Mouse (Mus musculus) cerebellum, adult 11-12 months (tissue): ENCODE data around the gene Nf1.

Source experiments
- DNase-seq: peaks from one replicate; pipeline ENCODE4 v3.0.0; 2022

The Nf1 gene

DNA sequence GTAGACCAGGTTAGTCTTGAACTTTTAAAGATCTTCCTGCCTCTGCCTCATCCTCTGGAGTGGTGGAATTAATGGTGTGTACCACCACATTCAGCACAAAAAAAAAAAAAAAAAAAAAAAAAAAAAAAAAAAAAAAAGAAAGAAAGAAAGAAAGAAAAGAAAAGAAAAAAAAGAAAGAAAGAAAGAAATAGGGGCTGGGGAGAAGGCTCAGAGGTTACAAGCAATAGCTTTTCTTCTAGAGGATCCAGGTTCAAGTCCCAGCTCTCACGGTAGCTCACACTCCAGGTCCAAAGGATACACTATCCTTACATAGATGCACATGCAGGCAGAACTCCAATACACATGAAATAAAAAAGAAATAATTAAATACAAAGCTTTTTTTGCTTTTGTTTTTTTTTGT lies 9.9 kb upstream of the Nf1 start:
- DNase-seq = no peak

DNA sequence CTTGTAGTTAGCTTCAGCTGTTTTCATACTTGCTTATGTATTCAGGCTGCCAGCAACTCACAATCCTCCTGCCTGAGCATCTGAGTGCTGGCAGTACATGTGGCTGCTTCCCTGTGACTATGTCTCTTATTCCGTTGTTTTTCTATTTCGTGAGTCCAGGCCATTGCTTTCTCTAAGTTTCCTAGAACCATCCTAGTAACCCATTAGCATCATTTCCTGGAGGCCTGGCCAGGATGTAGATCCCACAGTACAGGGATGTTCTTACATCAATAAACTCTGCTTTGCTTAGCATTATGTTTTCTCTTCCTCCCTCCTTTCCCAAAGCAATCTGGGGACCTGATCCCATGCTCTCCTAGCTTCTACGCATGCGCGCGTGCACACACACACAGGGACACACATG lies 4.4 kb upstream of the Nf1 start:
- DNase-seq = no peak

DNA sequence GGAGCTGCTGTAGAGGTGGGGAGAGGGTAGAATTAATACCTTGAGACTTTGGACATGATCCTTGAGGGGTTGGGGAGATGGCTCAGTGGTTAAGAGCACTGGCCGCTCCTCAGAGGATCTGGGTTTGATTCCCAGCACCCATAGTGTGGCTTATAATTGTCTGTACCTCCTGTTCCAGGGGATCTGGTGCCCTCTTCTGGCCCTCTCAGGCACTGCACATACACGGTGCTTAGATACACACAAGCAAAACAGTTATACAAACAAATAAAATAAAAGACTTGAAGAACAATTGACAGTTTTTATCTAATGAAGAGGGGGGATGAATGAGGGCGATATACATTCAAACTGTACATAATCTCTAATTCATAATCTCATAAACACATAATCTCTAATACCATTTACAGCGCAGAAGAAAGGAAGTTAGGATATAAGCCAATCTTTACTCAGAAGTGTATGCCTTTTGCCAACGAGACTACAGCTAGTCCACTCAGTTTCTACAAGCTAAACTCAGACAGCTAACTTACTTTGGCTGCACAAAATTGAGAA lies 2.7 kb upstream of the Nf1 start:
- DNase-seq = no peak

DNA sequence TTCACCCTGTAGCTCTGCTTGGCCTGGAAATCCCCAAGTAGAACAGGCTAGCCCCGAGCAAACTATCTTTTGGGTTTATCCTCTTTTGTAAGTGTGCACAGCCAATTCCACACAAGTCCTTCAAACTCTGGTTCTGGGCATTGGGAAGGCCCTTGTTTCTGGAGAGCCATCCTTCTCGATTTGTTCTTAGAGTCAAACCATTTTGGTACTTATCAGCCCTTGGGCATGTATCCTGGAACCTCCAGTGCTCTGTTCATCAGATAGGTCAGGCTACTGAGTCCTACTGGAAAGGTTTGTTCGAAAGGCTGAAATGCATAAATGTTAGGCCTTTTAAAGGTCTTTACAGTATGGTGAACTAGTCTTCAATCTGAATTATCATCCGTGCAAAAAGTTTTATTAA lies 872 bp upstream of the Nf1 start:
- peak; percentile 7 for DNase-seq

DNA sequence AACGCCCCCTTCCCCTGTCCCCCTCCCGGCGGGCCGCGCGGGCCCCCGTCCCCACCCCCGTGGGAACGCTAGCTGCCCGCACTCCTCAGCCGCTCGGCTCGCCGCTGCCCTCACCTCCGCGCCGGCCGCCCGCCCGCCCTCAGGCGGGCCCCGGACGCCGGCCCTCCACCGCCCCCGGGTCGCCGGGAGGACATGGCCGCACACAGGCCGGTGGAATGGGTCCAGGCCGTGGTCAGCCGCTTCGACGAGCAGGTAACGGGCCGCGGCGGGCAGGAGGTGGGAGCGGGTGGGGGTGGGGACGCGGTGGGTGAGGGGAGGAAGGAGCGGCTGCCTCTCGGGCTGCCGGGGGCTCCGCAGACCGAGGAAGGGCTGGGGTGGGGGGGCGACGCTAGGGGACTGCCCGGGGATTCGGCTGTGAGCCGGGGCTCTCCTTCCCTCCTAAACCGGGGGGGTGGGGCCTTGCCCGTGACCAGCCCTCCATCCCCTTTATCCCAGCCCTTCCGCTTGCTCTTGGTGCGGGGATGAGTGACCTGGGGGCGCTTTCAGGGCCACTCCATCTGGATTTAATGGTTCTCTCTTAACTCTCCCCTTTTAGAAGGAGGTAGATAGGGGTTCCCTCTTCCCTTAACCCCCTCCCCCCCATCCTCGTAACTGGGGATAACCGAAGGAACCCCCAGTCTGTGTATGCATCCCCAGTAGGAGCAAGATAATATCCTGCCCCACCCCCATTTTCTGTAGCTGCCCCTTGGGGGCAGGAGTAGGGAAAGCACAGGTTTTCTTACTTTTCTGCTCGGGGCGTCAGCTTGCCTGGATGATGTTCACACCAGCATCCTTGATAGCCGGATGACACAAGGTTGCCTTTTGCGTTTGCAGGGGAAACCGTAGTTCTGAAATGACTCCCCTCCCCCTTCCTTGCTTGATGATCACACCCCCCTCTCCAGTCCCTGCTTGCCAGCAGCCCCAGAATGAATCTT lies 602 bp downstream of the Nf1 start:
- peak; percentile 48 for DNase-seq

DNA sequence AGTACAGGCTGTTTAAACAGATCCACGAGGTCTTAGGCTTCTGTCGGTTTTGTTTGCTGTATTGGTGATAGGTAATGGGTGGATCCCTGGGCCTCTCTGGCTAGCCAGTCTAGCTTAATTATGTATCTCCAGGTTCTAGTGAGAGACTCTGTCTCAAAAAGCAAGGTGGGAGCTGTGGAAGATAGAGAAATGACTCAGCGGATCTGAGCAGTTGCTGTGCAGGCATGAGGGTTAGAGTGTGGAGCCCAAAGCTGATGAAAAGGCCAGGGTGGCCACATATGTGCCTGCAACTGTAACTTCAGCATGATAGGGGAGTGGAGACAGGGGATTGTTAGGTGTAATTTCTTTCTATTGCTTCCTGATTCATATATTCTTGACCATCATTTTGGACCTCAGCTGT lies 17.5 kb downstream of the Nf1 start:
- no peak for DNase-seq

DNA sequence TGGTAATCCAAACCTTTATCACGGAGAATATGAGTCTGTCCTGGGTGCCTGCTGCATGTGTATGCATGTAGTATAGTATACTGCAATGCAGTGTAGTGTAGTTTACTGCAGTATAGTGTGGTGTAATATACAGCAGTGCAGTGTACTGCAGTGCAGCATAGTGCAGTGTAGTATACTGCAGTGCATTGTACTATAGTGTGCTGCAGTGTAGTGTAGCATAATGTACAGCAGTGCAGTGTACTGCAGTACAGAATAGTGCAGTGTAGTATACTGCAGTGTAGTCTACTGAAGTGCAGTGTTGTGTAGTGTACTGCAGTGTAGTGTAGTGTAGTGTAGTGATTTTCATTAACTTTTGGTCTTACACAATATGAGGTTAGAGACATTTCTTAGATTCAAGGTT lies 17.9 kb downstream of the Nf1 start:
- no peak for DNase-seq

DNA sequence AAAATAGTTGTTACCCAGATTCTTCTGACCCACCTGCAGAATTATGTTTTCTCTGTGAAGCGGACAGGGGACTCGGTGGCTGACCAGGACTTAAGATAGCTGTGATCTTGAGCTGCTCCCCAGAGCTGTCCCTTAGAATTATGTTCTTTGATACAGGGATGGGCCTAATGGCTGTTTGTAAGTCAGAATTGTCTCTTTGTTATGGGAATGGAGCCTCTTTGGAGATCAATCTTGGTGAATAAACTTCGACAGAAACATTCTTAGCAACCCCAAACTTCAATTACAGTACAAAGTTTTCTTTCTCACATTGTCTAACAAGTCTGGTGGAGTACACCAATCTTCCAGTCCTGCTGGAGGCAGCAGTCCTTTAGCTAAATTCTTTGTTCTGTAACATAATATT lies 25.5 kb downstream of the Nf1 start:
- DNase-seq = no peak

DNA sequence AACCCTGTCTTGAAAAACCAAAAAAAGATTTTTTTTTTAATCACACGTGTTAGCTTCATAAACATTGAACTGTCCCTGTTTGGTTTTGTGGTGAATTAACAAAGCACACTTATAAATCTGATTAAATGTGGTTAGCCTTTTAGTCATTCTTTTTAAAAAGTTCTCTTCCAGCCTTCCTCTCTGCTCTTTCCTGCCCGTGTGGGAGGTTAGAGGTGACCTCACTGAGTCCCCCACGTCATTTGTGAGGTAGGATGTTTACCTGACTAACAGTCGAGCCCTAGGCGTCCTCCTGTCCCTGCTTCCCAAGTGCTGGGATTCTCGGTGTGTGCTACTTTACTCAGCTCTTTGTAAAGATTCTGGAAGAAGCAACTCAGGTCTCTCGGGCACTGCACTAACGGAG lies 26.8 kb downstream of the Nf1 start:
- no peak for DNase-seq

DNA sequence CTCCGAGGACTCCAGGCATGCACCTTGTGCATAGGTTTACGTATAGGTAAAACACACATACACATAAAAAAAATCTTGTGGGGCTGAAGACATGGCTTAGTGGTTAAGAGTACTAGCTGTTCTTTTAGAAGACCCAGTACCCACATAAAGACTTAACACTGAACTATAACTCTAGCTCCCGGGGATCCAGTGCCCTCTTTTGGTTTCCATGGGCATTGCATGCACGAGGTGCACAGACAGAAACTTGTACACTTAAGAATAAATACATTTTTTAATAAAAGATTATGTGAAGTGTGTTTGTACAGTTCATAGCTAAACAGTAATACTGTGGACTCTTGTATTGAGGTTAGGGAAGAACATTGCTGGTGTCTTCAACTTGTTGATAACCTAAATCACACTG lies 33.5 kb downstream of the Nf1 start:
- no peak for DNase-seq

DNA sequence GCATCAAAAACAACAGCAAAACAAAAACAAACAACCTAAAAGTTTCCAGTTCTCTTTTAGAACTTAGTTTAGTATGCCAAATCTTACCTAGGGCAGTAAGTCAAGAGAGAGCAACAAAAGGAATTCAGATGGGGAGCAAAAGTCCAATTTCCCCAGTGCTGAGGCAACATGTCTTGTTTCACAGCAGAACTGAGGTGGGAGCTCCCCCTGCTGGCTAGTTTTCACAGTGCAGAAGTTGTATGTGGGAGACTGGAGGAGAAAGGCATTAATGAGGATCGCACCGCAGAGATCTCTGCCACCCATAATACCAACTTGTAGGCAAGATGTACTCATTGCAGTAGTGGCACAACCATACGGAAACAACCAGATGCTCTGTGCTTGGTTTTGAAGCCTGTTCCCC lies 58.8 kb downstream of the Nf1 start:
- DNase-seq = peak; percentile 62

DNA sequence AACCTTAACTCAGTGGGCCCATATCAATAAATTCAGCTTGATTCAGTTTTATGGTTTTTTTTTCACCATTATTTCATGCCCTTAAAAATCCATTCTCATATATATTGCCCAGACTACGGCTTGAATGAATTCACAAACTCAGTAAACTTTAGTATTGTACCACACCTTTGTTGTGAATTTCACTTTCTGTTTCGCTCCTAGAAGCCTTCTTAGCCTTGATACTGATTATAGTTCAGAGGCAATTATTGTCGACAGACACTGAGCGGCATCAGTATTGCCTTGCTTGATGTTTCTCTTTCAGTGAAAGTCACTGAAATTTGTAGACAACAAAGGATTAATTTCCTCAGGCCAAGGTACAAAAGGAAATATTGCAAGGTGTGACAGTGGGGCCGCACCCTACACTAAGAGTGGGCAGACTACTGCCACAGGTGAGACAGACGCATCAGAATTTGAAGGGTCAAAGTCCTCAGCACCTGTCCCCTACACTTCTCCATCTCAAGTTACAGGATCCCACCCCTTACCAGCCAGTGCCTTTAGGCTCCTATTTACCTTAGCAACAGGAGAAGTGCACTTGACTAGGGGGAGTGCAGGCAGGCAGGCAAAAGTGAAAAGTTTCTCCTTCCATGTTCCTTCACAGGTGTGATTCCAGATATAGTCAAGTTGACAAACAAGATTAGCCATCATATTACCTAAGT lies 64.3 kb downstream of the Nf1 start:
- DNase-seq = no peak

DNA sequence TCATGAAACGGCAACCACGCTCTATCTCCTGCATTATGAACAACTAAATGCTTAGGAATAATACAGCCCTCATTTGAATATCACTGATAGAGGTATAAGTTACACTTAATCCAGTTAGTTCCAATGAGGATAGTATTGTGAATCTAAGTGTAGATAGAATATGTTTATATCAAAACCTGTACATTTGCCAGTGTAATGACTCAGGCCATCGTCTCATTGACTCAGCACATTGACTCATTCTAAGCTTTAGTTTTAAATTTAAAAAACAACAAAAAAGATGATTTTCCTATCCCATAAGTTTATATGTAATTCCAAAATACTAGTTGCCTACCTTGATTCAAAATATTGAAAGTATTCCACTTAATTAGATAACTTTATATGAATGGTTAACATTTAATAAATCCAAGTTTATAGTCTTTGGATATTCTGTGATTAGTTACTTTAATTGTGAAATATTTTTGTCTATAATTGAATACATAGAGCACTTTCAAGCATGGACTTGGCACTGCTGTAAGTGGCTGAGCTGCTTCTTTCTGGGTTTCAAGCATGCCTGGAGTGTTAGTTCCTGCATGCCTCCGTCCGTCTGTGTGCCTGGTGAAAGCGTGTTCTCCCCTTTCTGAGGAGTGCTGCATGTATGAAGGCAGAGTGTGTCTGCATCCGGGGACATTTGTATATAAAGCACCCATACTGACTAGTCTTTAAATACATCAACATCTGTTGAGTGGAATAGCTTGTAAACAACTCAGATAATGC lies 74.4 kb downstream of the Nf1 start:
- DNase-seq = no peak

DNA sequence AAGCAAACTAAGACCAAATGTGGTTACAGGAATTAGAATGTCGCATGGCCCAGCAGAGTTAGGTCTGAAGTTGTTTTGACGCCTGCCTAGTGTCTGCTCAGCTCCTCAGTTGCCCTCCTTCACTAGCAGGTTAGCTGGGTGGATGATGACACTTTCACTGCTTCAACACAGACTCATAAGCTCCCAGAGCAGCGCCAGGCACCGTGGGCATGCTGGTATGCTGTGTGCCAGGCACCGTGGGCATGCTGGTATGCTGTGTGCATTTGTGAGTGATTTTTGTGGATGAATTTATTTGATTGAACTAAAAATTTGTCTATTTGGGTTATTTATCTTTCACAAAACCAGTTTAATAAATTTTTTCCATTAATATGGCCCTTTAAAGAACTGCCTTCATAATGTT lies 83.0 kb downstream of the Nf1 start:
- DNase-seq = no peak

DNA sequence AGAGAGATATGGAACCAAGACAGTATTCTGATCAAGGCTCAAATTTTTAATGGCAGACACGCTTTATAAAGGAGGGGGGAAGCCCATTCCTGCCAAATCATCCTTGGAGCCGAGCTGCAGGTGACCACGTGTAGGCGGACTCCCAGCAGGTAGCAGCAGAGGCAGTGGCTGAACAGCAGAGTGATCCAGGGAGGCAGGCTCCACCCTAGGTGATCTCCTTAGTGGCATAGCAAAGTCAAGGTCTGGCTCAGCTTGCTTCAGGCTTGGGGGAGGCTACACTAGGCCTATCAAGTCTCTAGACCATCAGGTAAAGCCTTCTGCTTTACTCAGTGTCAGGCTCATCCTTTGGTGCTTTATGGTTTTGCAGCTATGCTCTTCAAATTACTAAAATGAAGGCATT lies 87.1 kb downstream of the Nf1 start:
- DNase-seq = no peak

DNA sequence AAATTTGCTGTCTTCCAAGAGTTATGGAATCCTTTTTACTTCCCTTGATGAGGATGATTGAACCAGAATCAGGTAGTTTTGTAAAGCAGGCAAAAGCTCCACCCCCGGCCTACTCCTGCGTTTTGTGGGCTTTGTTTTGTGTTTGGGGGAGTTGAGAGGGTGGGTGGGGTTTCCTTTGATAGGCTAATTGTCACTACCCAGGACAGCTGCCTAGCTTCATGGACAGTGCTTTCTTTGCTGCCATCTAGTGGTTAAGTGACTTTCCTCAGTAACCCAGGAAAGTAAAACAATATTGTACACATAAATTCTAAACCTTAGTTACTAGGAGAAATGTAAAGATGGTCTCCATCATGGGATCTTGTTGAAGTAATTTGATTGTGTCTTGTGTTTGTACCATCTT lies 88.1 kb downstream of the Nf1 start:
- no peak for DNase-seq

DNA sequence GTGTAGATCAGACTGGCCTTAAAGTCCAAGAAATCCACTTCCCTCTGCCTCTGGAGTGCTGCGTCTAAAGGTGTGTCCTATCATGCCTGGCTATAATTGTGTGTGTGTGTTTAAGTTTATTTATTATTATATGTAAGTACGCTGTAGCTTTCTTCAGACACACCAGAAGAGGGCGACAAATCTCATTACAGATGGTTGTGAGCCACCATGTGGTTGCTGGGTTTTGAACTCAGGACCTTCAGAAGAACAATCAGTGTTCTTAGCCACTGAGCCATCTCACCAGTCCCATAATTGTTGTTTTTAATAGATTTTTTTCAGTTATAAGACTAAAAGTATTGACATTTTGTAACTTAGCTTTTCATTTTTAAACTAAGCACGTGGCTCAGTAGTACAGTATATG lies 95.8 kb downstream of the Nf1 start:
- no peak for DNase-seq

DNA sequence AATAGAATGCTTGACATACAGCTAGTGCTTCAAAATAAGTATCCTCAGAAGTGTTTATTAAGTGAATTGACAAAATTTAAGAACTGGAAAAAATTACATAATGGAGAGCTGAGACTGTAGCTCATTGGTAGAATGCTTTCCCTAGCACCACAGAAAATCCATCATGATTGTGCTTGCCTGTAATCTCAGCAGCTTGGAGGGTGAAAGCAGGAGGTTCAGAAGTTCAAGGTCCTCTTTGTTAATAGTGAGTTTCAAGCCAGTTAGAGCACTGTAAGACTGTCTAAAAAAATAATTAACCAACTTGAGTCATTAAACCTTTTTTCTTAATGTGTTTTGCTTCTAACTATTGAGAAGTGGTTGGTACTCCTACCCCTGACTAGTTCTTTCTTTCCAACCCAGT lies 108.9 kb downstream of the Nf1 start:
- DNase-seq = no peak

DNA sequence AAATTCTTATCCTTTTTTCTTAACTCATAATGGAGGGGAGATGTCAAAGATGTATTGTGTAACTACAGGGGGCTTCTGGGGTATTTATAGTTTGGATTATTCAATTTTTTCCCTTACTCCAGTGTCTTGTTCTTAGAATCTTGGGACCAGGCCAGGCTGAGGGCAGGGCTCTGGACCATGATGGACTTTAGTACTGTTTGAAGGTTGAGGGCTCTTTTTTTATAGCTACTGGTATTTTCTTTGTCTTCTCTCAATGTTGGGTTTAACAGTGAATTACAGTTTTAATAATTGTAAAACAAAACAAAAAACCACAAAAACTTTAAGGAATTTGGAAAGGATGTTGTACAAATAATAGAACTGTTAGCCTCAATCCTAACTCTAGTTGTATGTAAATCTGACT lies 113.5 kb downstream of the Nf1 start:
- DNase-seq = no peak

DNA sequence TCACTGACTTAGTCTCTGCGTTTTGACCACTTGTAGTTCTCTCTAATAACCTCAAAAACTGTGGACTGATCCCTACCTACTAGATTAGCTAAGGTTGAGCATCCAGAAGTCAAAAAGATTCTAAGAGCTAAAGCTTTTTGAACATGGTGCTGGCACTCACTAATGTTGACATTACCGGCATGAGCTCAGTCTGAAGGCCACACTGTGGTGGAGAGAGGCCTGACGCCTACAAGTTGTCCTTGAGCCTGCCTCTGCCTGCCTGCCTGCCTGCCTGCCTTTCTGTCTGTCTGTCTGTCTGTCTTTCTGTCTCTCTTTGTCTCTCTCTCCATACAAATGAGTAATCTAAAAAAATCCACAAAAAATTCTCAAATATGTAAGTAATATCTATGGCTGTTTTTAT lies 118.4 kb downstream of the Nf1 start:
- no peak for DNase-seq

DNA sequence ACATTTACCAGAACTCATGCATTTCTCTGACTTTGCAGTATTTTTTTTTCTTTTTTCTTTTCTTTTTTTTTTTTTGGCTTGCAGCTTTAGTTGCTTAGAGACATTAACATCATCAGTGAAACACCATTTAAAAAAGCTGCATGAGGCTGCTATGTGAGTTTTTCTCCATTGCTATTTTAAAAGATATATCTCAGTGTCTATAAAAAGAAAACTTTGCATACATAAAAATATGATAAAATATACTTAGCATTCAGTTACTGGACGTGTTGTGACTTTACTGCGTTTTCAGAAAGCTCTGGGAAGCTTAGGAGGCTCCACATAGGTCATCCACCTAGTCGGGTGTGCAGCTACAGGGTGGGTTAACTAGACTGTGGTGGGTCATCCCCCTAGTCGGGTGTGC lies 120.4 kb downstream of the Nf1 start:
- no peak for DNase-seq

DNA sequence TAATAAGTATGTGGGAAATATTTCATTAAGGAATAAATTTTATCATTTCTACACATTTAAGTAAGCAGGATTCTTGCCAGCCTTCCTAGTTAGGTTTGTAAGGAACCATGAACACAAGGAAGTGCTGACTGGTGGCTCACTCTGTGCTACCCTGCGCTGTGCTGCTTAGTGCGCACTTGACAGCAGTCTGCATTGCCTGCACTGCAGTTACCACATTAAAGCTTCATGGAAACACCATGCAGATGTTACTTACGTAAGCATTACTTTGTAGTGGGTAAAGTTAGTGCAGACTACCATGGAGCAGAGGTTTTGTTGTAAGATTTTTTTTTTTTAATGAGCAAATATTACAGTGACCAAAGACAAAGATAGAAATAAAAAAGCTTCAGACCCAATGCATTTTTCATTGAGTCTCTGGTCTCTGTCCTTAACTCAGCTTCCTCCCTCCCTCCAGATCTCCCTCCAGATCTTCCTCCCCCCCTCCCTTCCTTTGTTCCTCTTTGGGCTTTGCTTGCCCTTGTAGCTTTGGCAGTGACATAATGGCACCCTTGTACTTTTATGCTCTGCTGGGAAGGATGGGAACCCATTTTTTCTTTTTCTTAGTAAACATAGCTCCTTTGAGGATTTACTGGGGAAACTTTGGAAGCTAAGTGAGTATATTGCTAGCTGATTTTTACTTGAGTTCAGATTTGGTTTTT lies 121.4 kb downstream of the Nf1 start:
- DNase-seq = no peak

DNA sequence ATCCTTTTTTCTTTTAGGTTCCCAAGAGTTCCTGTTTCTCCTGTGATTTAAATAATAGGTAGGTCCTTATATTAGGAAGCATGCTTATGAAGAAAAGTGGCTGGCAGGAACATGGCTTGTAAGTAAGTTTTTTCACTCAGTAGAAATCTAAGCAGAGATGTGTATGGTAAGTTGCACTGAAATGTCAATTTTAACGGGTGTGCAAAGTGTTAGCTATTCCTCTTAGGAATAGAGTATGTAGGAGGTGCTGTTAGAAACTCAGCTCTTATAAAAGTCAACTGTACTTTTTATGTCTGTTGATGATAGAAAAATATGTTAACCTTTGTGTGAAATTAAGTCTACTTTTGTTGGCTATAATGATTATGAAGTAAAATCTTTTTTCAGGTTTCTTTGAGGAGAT lies 128.6 kb downstream of the Nf1 start:
- DNase-seq = no peak
